In genomic region chr2:131186771-131187601, GRCm38 (mm10) we compare ENCODE assay signal across 8 mouse cellular contexts. TPM values are rescaled to one million over a fixed set of nuclear protein-coding genes. Genes with fewer than 3 reads are reported as not detected.
DNase-seq lines count a peak whose midpoint lies in the region; ATAC-seq and TF ChIP-seq lines count a peak whose summit lies in the region.

Gene Cdc25b, plus strand, starts transcription at chr2:131186949.
Gene Spef1, minus strand, starts transcription at chr2:131187282.

- 1% methylated on average over 43 of the region's 43 CpGs for WGBS in forebrain, embryonic 13.5 days
- WGBS in heart, postnatal 0 days: under 1% methylated on average over 42 of the region's 43 CpGs
- 3% methylated on average over 41 of the region's 43 CpGs for WGBS in lung, adult 2 months
- WGBS in neural tube, embryonic 15.5 days: under 1% methylated on average over 43 of the region's 43 CpGs

- peak within 1 kb of the TSS; percentile 78 for H3K4me3 ChIP-seq in G1E (ENCODE audit: low read depth, low read length)
- peak within 1 kb of the TSS; percentile 56 for H3K4me3 ChIP-seq in forebrain, embryonic 13.5 days
- H3K4me3 ChIP-seq in heart, postnatal 0 days (ENCODE audit: low read depth, low read length): peak within 1 kb of the TSS; percentile 76
- H3K4me3 ChIP-seq in lung, adult 2 months (replicated peaks; ENCODE audit: extremely low read depth, low read depth, low read length): peak within 1 kb of the TSS; percentile 85
- peak within 1 kb of the TSS; percentile 65 for H3K4me3 ChIP-seq in neural tube, embryonic 15.5 days (replicated peaks)

- H3K9me3 ChIP-seq in G1E (replicated peaks): no peaks in the 10 kb centered on the region
- no peaks in the 10 kb centered on the region for H3K9me3 ChIP-seq in forebrain, embryonic 13.5 days (replicated peaks)
- no peaks in the 10 kb centered on the region for H3K9me3 ChIP-seq in heart, postnatal 0 days (replicated peaks; ENCODE audit: control insufficient read depth, low read length)
- no peaks in the 10 kb centered on the region for H3K9me3 ChIP-seq in neural tube, embryonic 15.5 days (replicated peaks)

- DNase-seq in G1E (ENCODE audit: low spot score): peak; percentile 88
- DNase-seq in heart, postnatal 0 days (ENCODE audit: low spot score): peak; percentile 84
- peak; percentile 88 to 93 for DNase-seq in kidney, postnatal 36 days
- peak; percentile 81 for DNase-seq in lung, adult 2 months
- DNase-seq in testis, postnatal 14 days (ENCODE audit: low spot score): peak; percentile 77

- peak within 1 kb of the TSS; percentile 72 for H3K9ac ChIP-seq in forebrain, embryonic 13.5 days
- H3K9ac ChIP-seq in heart, postnatal 0 days (replicated peaks; ENCODE audit: low read depth, low read length): peak within 1 kb of the TSS; percentile 54
- peak within 1 kb of the TSS; percentile 71 for H3K9ac ChIP-seq in neural tube, embryonic 15.5 days (replicated peaks)

- TF ChIP-seq EP300 in heart, postnatal 0 days (IDR thresholded peaks at IDR 0.05; ENCODE audit: low read depth): no peak

- H3K36me3 ChIP-seq in G1E (replicated peaks): peaks cover 19% of the 10 kb centered on the region
- H3K36me3 ChIP-seq in forebrain, embryonic 13.5 days (ENCODE audit: poor library complexity, severe bottlenecking): peaks cover 11% of the 10 kb centered on the region
- peaks cover 25% of the 10 kb centered on the region; the same call in 1 of the 2 replicates for H3K36me3 ChIP-seq in heart, postnatal 0 days (replicated peaks; ENCODE audit: control insufficient read depth, insufficient read depth, low read length)
- H3K36me3 ChIP-seq in neural tube, embryonic 15.5 days: no peaks in the 10 kb centered on the region

- peaks cover 50% of the 10 kb centered on the region for H3K4me1 ChIP-seq in G1E (ENCODE audit: insufficient read depth, low read depth, low read length)
- H3K4me1 ChIP-seq in forebrain, embryonic 13.5 days: peaks cover 53% of the 10 kb centered on the region
- H3K4me1 ChIP-seq in heart, postnatal 0 days (ENCODE audit: control insufficient read depth, insufficient read depth): peaks cover 10% of the 10 kb centered on the region
- peaks cover 21% of the 10 kb centered on the region for H3K4me1 ChIP-seq in lung, adult 2 months (ENCODE audit: control insufficient read depth, insufficient read depth, low read length)
- H3K4me1 ChIP-seq in neural tube, embryonic 15.5 days: peaks cover 41% of the 10 kb centered on the region

- TF ChIP-seq POLR2A in lung, adult 2 months (IDR thresholded peaks at IDR 0.05; ENCODE audit: borderline replicate concordance, extremely low read depth, low read depth, low read length): peak; percentile 62; the same call in 1 of the 2 replicates

- no peak for TF ChIP-seq CTCF in G1E (IDR thresholded peaks at IDR 0.05; ENCODE audit: low read depth, low read length)
- TF ChIP-seq CTCF in heart, postnatal 0 days (IDR thresholded peaks at IDR 0.05; ENCODE audit: low read depth): peak; percentile 8; the same call in 1 of the 2 replicates
- no peak for TF ChIP-seq CTCF in lung, adult 2 months (IDR thresholded peaks at IDR 0.05; ENCODE audit: insufficient read depth, low read length)

- H3K27ac ChIP-seq in forebrain, embryonic 13.5 days: peak within 1 kb of the TSS; percentile 44
- peak within 1 kb of the TSS; percentile 87 for H3K27ac ChIP-seq in heart, postnatal 0 days (ENCODE audit: low read depth)
- peak within 1 kb of the TSS; percentile 78 for H3K27ac ChIP-seq in neural tube, embryonic 15.5 days (replicated peaks)

- ATAC-seq in G1E (ENCODE audit: extremely low read depth, insufficient number of reproducible peaks, low FRiP score, poor library complexity, severe bottlenecking): peak; percentile 72
- peak; percentile 84 for ATAC-seq in cerebellum, adult (ENCODE audit: insufficient number of reproducible peaks, low FRiP score, low TSS enrichment)
- peak; percentile 86 for ATAC-seq in forebrain, embryonic 13.5 days
- peak; percentile 88 for ATAC-seq in heart, postnatal 0 days (ENCODE audit: insufficient read depth, low read depth)
- peak; percentile 88 for ATAC-seq in neural tube, embryonic 15.5 days (ENCODE audit: low FRiP score)

- H3K4me2 ChIP-seq in forebrain, embryonic 13.5 days: peak within 1 kb of the TSS; percentile 62
- H3K4me2 ChIP-seq in heart, postnatal 0 days (ENCODE audit: low read depth, low read length): peak within 1 kb of the TSS; percentile 90
- peak within 1 kb of the TSS; percentile 88 for H3K4me2 ChIP-seq in neural tube, embryonic 15.5 days

- peaks cover 6% of the 10 kb centered on the region; the same call in 1 of the 2 replicates for H3K27me3 ChIP-seq in G1E (ENCODE audit: insufficient read depth, low read length)
- H3K27me3 ChIP-seq in forebrain, embryonic 13.5 days: no peaks in the 10 kb centered on the region
- no peaks in the 10 kb centered on the region for H3K27me3 ChIP-seq in heart, postnatal 0 days (ENCODE audit: control insufficient read depth, insufficient read depth, low read length)
- H3K27me3 ChIP-seq in neural tube, embryonic 15.5 days (replicated peaks): no peaks in the 10 kb centered on the region

RNA-seq across cellular contexts. Expression of gene Cdc25b, which starts in this region (rescaled TPM):
- 14.0 and 85.9 TPM in 2 replicates for total RNA-seq in G1E (2014; fragmentation: Nextera tagmentation)
- total RNA-seq in G1E (2017): 12.6 and 14.2 TPM in 2 replicates
- 6.0 and 7.0 TPM in 2 replicates for polyA plus RNA-seq in G1E (2012)
- 52.0 and 59.7 TPM in 2 replicates for polyA plus RNA-seq in forebrain, embryonic 13.5 days (2015; fragmentation: Nextera tagmentation; extraction: Ambion mirVana)
- total RNA-seq in heart, postnatal 0 days (2014; rRNA removed; ENCODE audit: low replicate concordance): 15.3 and 31.9 TPM in 2 replicates
- polyA plus RNA-seq in heart, postnatal 0 days (2015; fragmentation: Nextera tagmentation; extraction: Ambion mirVana): 12.1 and 15.0 TPM in 2 replicates
- polyA plus RNA-seq in lung, adult 2 months (2012; rRNA removed): 34.5 and 39.1 TPM in 2 replicates
- polyA plus RNA-seq in neural tube, embryonic 15.5 days (2015; fragmentation: Nextera tagmentation; extraction: Ambion mirVana): 21.0 and 31.3 TPM in 2 replicates

RNA-seq across cellular contexts. Expression of gene Spef1, which starts in this region (rescaled TPM):
- total RNA-seq in G1E (2014; fragmentation: Nextera tagmentation): 5.6 TPM in 1 of 2 replicates, not detected in the other
- total RNA-seq in G1E (2017): 1.4 and 1.9 TPM in 2 replicates
- polyA plus RNA-seq in G1E (2012): 0.75 and 0.78 TPM in 2 replicates
- polyA plus RNA-seq in forebrain, embryonic 13.5 days (2015; fragmentation: Nextera tagmentation; extraction: Ambion mirVana): 12.5 and 12.6 TPM in 2 replicates
- total RNA-seq in heart, postnatal 0 days (2014; rRNA removed; ENCODE audit: low replicate concordance): 5.2 and 5.9 TPM in 2 replicates
- polyA plus RNA-seq in heart, postnatal 0 days (2015; fragmentation: Nextera tagmentation; extraction: Ambion mirVana): 0.97 and 1.2 TPM in 2 replicates
- polyA plus RNA-seq in lung, adult 2 months (2012; rRNA removed): 16.6 and 19.2 TPM in 2 replicates
- polyA plus RNA-seq in neural tube, embryonic 15.5 days (2015; fragmentation: Nextera tagmentation; extraction: Ambion mirVana): 7.6 and 8.0 TPM in 2 replicates

Comparison
In these comparisons a context has a peak if more than half of its experiments do, and no peak if none do; other contexts are left out.
1. Peak in every context shown above with its lines: DNase-seq, ATAC-seq, H3K4me3 ChIP-seq and H3K27ac ChIP-seq.